Mouse (Mus musculus) embryo, embryonic 10 days (tissue): ENCODE measurements around the gene Treml1.
A peak's percentile ranks its signal among the peaks of the same experiment; 100 is the strongest.

Source experiments
- DNase-seq: peaks from one replicate; pipeline ENCODE4 v3.0.0-alpha.2; 2015; ENCODE audit warnings: low spot score

Treml1 gene

DNA sequence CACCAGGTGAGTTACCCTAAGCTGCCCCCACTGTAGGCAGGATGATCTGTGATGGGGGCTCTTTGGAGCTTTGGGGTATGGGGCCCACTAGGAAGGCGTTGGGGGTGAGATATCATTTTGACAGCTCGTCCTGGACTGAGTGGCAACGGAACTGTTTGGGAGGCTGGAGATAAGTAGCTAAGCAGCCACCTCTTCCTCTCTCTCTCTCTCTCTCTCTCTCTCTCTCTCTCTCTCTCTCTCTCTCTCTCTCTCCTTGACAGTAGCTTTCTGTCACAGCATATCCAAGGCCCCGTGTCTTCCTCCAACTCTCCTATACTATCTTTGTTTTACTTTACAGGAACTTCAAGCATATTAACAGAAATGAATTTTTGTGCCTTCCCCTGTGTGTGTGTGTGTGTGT, 746 bp downstream of the Treml1 start:
- no peak for DNase-seq

DNA sequence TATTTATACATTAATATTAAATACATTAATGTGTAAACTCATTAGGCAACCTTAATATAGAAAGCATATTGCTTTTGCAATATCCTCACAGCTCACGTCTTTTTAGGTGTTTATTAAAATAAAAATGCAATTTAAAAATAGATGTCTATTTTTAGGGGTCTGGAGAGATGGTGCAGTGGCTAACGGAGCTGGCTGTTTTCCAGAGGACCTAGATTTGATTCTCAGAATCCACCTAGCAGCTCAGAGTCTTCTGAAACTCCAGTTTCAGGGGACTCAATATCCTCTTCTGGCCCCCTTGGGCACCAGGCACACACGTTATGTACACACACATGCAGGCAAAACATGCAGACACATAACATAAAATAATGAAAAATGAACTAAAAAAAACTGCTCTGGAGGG, 2.6 kb downstream of the Treml1 start:
- no peak for DNase-seq

DNA sequence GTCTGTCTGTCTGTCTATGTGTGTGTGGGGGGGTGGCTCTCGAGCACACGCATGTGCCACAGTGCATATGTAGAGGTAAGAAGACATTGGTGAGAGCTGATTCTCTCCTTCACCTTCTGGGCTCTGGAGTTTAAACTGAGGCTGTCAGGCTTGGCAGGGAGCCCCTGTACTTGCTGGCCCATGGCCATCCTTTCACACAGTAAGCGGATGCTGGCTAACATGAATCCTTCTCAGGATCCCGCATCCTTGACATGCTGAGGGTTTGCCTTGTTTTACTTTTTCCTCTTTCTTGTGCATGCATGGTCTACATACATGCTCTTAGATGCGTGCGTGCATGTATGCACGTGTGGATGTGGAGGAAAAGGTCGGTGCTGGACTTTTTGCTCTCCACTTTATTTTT, 3.2 kb downstream of the Treml1 start:
- no peak for DNase-seq

DNA sequence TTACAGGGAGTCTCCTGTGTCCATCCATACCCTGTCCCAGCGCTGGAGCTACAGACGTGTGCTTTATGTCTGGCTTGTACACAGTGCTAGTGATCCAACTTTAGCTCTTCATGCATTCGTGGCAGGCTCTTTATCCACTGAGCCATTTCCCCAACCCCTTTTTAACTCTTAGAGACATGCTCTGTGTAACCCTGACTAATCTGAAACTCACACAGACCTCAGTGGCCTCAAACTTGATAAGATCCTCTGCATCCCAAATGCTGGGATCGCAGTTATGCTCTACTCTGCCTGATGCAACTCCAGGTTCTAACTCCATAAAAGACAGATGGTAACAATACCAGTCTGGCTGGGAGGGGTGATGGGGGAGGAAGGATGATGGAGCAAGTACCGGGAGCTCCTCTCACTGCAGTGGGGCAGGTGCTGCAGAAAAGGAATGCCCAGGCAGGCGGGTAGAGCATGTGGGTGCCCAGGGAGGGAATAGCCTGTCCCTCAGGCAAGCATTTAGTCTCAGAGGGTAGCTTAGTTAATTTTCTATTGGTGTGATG, 3.8 kb downstream of the Treml1 start:
- DNase-seq, result no peak

DNA sequence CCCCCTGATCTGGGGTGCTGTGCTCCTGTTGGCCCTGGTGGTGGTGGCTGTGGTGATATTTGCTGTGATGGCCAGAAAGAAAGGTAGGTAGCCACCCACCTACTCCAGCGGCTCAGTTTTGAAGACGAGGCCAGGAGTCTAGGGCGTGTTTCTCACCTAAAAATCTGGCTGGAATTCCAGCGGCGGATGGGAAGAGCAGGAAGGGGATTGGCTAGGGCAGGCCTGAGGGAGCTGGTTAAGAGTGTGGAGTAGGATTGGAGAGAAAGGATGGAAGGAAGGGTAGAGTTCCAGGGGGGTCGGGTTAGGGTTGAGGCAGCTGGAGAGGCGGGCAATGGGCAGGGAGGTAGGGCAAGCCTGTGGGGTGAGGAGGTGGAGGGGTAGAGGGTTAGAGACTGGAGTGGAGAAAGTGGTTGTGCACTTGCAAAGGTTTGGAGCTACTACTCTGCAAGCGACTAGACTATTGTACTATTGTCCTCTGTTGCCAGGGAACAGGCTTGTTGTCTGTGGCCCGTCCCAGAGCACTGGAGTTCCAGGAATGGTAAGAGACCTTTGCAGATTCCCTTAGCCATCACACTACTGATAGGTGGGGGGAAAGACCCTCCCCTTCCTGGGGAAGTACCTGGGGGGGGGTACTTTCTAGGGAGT, 5.9 kb downstream of the Treml1 start:
- DNase-seq, result no peak

DNA sequence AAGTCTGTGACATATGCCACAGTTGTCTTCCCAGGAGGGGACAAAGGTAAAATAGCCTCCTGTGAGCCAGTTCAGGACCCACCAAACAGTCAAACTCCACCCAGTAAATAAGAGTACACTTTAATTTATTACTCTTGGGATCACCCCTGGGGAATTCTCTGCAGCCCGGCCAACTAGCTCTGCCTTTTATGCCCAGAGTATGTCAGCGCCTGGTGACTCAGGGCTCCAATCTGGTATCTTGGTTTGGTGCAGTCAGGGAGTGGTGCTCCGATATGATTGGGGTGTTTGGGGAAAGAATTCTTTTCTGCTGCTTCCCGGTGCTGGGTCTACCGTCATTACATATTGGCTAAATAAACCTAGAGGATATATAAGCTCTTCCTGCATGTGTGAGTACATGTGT, 7.1 kb downstream of the Treml1 start:
- no peak for DNase-seq

DNA sequence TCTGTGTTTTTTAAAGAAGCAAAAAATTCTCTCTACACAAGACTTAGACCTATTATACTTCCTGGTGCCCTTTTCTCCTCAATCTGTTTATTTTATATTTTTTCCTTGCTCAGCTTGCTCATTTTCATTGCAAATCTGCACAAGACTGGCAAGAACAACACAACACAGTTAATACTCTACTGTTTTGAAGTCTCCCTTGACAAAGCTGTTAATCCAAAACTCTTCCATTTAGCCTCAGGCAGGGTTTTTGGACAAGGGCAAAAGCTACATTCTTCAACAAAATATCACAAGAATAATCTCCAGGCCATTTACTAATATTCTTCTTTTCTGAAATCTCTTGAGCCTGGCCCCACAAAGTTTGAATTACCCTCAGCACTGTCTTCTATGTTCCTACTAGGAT, 11.9 kb downstream of the Treml1 start:
- DNase-seq, result no peak

DNA sequence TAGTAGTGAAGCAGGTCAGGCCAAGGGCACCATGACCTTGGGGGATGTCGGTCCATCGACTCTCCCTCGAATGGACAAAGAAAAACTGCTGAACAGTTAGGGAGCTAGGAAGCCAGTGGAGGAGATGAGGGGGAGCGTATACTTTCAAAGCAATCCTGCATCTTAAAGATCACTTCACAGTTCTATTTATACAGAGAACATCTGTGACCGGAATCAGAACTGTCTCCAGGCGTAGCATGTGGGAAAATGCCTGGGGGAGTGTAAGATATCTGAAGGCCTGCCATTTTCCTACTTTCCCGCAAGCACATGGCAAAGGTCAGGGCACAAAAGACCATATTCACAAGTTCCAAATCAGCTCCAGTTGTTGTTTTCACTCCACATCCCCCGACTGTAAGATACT, 13.3 kb downstream of the Treml1 start:
- no peak for DNase-seq

DNA sequence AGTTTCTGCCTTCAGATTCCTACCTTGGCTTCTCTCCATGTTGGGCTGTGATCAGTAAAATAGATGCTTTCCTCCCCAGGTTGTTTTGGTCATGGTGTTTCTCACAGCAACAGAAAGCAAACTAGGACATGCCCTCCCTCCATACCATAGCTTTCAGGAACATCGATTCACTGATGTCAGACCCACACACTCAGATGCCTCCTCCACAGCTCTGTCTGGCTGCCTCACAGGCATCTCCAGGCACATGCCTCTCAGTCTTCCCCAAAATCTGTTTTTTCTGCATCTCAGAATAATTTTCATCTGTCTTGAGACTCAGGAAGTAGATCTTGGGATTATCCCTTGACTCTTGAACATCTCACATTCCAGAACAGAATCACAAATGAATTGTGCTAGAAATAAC, 16.4 kb downstream of the Treml1 start:
- DNase-seq, result no peak

DNA sequence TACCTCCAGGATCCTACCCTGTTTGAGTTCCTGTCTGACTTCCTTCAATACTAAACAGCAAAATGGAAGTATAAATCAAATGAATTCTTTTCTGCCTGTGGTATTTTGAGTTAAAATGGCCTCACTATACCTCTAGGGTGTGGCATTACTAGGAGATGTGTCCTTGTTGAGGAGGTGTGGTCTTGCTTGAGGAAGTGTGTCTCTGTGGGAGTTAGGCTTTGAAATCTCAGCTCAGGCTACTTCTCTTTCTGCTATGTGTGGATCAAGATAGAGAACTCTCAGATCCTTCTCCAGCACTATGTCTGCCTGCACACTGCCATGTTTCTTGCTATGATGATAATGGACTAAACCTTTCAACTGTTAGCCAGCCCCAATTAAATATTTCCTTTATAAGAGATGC, 19.3 kb downstream of the Treml1 start:
- no peak for DNase-seq

DNA sequence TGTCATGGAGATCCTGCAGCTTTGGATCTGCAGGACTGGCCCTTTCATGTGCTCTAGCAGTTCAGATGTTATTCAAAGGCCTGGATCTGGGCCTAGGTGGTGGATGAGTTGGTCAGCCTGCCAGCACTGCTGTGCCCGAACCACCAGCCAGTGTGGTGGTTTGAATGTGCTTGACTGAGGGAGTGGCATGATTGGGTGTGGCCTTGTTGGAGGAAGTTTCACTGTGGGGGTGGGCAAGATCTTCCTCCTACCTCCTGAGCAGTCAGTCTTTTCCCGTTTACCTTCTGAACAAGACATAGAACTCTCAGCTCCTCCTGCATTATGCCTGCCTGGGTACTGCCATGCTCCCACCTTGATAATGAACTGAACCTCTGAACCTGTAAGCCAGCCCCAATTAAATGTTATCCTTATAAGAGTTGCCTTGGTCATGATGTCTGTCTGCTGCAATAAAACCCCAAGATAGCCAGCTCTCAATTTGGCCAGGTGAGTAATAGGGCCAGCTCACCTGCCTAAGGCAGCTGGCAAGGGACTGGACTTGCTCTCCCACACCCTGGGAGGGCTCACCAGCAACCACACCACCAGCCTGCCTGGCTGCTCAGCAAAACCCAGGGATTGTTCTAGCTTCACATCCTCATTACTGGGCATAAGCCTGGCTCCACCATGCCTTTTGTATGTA, 26.2 kb downstream of the Treml1 start:
- DNase-seq, result no peak

DNA sequence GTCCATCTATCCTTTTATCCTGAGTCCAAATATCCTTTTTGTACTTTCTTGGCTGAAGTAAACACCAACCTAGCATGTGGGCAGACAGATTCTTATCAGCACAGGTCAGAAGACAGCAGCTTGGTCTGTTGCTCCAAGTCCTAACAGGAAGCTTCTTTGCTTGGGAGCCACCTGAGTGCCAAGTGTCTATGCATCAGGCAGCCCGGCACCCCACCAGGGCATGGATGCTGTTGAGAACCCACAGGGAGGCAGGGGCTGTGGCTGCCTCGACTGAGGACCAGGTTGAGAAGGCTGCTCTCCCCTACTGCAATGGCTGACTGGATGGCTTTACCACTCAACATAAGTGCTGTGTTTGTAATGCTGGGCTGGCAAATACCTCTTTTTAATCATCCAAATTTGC, 28.9 kb downstream of the Treml1 start:
- DNase-seq, result no peak

DNA sequence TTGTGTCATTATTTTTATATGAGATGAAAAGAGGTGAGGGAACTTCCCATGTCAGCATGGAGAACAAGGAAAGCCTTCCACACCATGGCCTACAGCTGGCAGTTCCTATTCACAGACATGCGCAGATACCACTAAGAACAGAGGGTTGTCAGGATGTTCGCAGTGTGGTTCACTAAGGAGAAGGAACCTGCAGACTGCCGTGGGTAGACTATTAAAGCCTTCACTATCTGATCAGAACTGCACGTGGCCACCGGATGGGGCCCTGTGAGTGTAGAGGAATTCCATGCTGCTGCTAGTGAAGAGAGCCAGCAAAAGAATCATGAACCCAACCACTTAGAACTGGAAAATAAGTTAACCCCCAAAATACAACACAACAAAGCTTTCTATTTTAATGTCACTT, 29.7 kb downstream of the Treml1 start:
- no peak for DNase-seq

DNA sequence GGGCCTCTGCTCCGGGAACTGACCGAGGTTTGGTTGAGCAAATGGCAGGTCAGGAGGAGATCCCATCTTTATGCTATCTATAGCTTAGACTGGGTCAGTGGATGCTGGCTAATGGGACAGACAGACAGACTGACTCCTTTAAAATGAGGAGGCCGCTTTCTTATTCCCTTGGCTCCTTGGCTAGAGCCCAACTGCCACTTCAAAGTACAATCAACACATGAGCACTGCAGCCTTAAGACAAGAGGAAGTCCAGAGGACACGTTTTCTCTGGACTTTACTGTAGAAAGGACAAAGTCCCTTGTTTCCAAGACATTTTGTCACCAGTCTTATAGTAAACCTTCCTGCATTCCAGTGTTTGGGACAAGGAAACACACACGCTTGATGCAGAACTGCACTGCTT, 31.7 kb downstream of the Treml1 start:
- DNase-seq, result no peak

DNA sequence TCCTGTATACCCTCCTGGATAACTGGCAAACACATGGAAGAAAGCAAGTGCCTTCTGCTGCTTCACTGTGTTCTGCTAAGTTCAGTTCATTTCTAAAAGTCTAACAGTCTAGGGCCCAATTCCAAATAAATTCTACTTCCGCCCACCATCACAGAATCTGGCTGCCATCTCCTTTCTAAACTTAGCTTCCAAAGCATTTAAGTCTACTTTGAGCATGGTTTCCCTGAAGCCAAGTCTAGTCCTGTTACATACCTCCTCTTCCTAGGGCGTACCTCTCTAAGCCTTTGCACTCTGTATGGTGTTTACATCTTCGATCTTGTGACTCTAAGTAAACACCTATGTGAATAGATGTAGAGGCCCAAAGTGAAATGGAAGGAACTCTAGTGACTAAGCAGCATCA, 32.9 kb downstream of the Treml1 start:
- DNase-seq, result no peak

DNA sequence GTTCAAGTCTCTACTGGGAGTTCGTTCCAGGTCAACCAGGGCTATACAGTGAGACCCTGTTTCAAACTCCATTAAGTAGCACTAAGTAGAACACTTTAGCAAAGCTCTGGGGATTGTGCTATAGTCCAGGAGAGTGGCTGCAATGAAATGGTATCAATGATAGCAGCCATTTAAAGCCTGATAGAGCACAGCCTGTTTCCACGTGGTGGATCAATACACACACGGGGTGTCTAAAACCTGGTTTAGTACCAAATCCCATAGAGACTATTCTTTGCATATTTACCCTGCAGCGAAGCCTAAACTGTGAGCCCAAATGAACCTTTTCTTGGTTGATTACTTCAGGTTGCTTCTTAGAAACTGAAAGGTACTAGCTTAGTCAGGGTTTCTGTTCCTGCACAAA, 42.0 kb downstream of the Treml1 start:
- DNase-seq, result no peak

DNA sequence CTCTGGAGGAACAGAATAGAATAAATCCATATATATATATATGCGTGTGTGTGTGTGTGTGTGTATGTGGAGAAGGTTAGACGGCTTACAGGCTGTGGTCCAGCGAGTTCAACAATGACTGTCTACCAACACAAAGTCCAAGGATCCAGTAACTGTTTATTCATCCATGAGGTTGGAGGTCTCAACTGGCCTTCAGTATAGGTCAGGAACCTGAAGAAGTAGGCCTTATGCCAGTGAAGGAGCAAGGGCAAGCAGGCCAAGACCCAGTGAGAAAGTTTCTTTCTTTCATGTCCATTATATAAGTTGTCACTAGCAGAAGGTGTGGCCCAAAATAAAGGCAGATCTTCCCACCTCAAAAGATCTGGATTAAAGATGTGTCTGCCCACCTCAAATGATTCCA, 43.0 kb downstream of the Treml1 start:
- DNase-seq, result no peak

DNA sequence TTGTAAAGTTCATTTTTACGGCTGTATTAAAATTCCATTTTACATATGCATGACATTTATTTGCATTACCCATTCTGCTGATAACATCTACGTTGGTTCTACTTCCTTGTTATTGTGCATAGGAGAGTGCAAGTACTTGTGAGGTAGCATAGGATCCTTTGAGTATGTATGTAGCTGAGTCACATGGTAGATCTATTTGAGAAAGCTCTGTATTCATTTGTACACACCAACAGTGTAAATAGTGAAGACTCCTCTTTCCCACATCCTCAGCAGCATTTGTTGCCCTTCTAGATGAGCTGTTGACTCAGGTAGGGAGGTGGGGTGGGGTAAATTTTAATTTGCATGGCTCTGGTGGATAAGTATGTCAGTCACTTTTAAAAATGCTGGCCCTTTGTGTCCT, 44.1 kb downstream of the Treml1 start:
- no peak for DNase-seq

DNA sequence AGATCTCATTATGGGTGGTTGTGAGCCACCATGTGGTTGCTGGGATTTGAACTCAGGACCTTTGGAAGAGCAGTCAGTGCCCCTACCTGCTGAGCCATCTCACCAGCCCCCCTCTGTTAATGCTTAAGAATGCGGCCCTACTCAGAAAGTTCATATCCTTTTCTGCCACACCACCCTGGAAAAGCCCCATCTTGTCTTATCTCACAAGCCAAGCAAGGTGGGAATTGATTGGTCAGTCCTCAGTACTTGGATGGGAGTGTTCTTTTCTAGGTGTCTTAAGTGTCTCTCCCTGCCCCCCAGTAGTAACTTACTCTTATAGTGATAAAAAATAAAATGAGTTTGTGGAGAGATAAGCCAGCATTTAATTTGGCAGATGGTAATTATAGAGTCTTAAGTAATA, 45.0 kb downstream of the Treml1 start:
- no peak for DNase-seq

DNA sequence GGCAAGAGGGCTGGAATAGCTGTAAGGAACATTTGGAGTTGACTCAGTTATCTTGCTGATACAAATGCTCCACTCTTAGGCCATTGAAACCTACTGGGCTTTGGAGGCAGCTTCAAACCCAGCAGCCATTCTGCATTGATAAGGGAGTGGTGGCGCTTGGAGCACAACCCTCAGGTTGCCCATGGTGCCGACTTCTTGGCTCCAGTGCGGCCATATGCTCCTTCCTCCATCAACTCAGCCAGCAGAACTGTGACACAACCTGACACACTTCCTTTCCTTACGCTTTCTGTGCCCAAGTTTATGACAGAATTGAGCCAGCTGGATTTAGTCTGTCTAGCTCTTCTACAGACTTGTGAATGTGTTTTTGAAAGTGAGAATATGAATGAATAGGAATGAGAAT, 47.4 kb downstream of the Treml1 start:
- DNase-seq, result no peak

DNA sequence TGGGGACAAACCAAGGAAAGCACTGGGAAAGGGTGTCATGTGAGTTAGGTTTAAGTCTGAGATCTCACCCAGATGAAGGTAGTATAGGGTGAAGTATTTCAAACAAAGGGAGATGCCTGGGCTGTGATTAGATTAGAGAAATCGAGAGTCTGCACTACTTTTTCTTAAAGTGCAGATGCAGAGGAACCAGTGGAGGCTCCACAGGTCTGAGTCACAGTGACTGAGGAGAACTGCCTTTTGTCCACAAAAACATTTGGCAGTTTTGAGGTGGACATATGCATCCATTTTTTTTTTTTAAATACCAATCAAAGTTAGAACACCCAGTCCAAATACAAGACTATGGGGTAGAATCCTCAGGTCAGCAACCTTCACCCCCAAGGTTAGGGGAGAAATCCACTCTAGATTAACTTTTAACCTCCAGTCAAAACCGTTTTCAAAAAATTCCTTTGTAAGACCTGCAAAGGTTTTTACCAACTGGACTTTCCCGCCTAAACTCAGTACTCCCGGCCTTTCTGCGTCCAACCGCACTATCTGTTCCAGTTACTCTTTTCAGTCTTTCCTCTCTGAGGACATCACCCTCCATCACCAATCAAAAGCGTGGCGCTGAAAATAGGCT, 48.3 kb downstream of the Treml1 start:
- DNase-seq, result no peak

DNA sequence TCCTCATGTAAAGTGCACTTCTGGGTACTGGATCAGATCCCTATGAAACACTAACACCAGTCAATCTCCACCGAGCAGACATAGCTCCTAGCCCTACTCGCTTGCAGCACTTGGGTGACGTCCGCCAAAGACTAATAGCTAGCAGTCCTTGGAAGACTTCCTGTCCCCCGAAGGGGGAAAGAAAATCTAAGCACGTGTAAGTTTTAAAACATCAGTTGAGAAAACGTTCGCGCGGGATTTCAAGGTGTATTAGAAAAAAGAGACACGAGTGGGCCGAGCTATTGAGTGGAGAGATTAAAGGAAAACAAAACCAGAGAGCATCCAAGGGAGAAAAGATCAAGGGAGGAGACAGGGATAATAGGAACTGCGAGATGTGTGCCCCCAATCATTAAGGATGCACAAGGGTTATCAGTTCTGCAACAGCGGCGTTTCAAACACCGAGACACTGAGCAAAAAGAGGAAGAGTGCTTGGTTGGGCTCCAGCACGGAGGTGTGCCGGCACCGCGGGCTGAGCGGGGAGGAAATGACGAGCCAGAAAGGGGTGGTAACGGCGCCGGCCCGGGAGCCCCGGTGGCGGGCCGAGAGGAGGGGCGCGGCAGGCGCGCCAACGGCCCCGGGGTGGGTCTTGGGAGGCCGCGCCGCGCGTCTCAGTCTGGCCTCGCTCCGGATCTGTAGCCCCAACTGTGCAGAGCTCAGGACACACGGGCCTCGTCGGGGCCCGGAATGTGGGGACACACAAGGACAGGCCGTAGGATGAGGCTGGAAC, 49.0 kb downstream of the Treml1 start:
- peak; percentile 71 for DNase-seq
